Mouse (Mus musculus): Measurements from ENCODE around the gene Hnrnpu.
"Not testable (repeated sequence)": the region's sequence is repeated elsewhere in the genome, so short reads cannot be mapped to it uniquely, and the experiment has no call there.

Gene Hnrnpu

GRCm38 (mm10) chr1:178309487-178309886, 28.1 kb downstream of the Hnrnpu start:
- no peak for DNase-seq

DNA sequence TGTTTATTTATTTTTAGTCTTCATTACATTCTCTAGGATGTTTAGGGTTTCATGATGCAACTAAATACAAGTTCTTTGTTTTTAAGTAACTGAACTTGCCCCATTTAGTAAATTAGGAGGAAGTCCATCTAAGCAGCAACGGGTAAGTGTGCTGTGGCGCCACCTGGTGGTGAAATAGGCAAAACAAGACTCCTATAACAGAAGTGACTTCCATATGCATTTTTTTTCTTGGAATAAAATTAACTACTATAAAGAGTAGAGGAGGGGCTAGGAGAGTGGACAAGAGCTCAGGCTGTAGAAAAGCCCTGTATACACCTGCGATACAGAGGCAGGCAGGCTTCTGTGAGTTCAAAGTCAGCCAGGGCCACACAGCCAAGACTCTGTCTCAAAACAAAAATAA, 34.2 kb downstream of the Hnrnpu start:
- peak; percentile 86 to 89 for DNase-seq

GRCm38 (mm10) chr1:178301261-178301660, 36.3 kb downstream of the Hnrnpu start:
- not testable (repeated sequence) for DNase-seq

DNA sequence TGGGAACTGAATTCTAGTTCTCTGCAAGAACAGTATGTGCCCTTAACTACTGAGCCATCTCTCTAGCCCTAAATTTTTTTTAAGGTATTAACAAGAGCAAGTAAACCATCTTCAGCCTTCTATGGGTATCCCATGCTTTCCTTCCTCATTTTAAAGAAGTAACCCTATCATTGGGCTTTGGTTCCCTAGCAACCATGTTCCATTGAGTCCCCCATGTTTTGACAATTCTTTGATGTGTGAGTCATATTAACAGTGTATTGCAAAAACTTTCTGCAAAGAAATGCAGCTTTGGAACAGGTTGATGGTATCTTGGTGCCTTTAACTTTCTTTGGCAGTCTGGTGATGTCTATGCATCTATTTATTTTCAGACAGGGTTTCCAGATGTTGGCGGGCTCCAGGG, 43.5 kb downstream of the Hnrnpu start:
- DNase-seq = no peak

DNA sequence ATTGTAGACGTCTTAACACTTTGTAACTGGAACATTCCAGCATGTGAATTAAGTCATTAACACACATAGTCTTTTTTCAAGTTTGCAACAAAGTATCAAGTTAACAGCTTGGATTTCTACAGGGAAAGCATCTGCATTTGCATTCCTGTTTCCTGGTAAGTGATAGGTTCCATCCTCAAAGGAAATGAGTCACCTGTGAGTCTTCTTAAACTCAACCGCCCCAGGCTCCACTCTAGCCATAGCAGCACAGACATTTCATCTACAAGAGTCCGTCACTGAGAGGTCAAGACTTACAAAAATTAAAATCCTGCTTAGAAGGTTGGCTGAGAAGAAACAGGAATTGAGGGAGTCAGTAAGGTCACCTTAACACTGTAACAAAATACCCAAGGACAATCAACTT, 45.9 kb downstream of the Hnrnpu start:
- DNase-seq = no peak

- DNase-seq = no peak
Measured at GRCm38 (mm10) chr1:178287601-178288176, 49.9 kb downstream of the Hnrnpu start.

DNA sequence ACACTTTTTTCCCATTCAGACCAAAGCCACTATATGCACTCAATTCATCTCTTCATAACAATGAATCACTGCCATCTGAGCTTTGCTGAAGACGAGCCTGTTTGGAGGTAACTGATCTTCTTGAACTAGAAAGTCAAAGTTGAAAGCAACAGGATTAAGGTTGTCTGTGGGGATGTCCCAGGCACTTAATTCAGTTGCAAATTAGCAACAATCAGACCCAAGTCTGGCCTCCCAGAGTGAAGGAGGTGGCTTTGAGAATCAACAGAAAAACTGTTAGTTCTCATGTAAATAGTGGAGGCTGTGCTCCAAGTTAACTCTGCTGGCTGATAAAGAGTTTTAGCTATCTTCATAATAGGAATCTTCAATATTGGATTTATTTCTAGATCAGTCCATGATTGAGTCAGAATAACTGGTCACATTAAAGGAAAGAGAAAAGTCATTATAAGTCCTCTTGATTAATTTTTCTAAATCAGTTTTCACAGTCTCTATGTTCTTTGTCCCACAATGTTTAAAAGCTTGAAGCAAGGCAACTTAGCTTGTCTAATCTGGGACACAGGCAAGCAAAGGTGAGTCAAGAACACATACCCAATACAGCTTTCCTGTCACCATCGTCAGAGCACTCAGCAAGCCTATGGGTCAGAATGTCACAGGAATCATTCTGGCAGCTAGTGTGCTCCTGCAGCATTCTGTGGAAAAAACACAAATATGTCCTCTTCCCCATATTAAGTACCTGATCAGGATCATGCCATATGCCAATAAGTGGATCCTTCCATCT, 53.5 kb downstream of the Hnrnpu start:
- DNase-seq = no peak

DNA sequence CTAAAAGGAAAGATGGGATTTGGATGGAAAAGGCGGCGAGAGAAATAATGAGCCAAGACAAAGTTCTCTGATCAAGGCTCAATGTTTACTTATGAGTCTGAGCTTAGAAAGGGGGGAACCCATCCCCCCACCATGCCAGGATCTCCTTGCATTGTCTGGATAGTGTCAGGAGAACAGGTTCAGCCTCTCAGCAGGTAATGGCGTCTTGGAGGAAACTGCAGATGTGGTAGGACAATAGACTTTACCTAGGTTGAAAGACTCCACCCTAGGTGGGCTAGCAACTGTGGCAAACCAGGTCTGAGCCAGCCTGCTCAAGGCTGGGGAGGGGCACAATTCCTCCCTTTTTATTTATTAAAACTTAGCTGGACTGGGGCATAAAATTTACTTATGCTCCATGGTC, 54.3 kb downstream of the Hnrnpu start:
- not testable (repeated sequence) for DNase-seq

- peak; percentile 80 to 86 for DNase-seq
Measured at GRCm38 (mm10) chr1:178276054-178276911, 61.3 kb downstream of the Hnrnpu start.

- no peak for DNase-seq
Measured at GRCm38 (mm10) chr1:178275738-178276053, 61.9 kb downstream of the Hnrnpu start.

- no peak for DNase-seq
Measured at GRCm38 (mm10) chr1:178275174-178275730, 62.3 kb downstream of the Hnrnpu start.

Measured in kidney, postnatal 4 days (tissue).